Mouse (Mus musculus): ENCODE results near the gene Tnrc6c. TPM values are rescaled to one million over a fixed set of nuclear protein-coding genes. Genes with fewer than 3 reads are reported as not detected.

Tnrc6c gene
- total and polyA plus RNA-seq, 2 experiments, result 5.7 to 6.3 TPM

- Histone ChIP-seq H3K79me2 (ENCODE audit: control insufficient read depth, insufficient read depth, low read length) (no peaks in the 10 kb centered on the region), H3K36me3 (ENCODE audit: control insufficient read depth, insufficient read depth, low read length) (peaks cover 4% of the 10 kb centered on the region; the same call in 1 of the 2 replicates)
Measured at GRCm38 (mm10) chr11:117765361-117765760, 111.3 kb downstream of the Tnrc6c start.

GRCm38 (mm10) chr11:117766275-117766674 lies 112.2 kb downstream of the Tnrc6c start:
- DNase-seq (ENCODE audit: extremely low read depth, low read depth, low spot score), result no peak
- WGBS, result 86% methylated on average over 3 of the region's 3 CpGs
- Histone ChIP-seq H3K27me3 (ENCODE audit: control insufficient read depth, insufficient read depth, low read length) (no peaks in the 10 kb centered on the region), H3K36me3 (ENCODE audit: control insufficient read depth, insufficient read depth, low read length) (0 out of 2 replicates have a peak, but pooled peaks cover 2% of the 10 kb centered on the region), H3K4me3 (ENCODE audit: insufficient read depth, low read depth, low read length) (no peak overlapping the region), H3K9ac (ENCODE audit: low read depth, low read length) (no peak overlapping the region), H3K27ac (replicated peaks; ENCODE audit: insufficient read depth, low read depth, low read length) (no peak overlapping the region), H3K79me2 (ENCODE audit: control insufficient read depth, insufficient read depth, low read length) (no peaks in the 10 kb centered on the region), H3K4me1 (ENCODE audit: control insufficient read depth, insufficient read depth, low read length) (no peaks in the 10 kb centered on the region)
- TF ChIP-seq POLR2A (IDR thresholded peaks at IDR 0.05; ENCODE audit: extremely low read depth, insufficient read depth, low read length), result no peak
- TF ChIP-seq CTCF (IDR thresholded peaks at IDR 0.05; ENCODE audit: low read depth, low read length), result no peak

More at GRCm38 (mm10) chr11:117765361-117765760, 111.3 kb downstream of the Tnrc6c start:
- H3K4me3 ChIP-seq (ENCODE audit: insufficient read depth, low read depth, low read length), result no peak overlapping the region
- H3K27me3 ChIP-seq (ENCODE audit: control insufficient read depth, insufficient read depth, low read length), result no peaks in the 10 kb centered on the region
- H3K4me1 ChIP-seq (ENCODE audit: control insufficient read depth, insufficient read depth, low read length), result no peaks in the 10 kb centered on the region
- H3K27ac ChIP-seq (replicated peaks; ENCODE audit: insufficient read depth, low read depth, low read length), result no peak overlapping the region
- TF ChIP-seq POLR2A (IDR thresholded peaks at IDR 0.05; ENCODE audit: extremely low read depth, insufficient read depth, low read length), result no peak
- no peak for TF ChIP-seq CTCF (IDR thresholded peaks at IDR 0.05; ENCODE audit: low read depth, low read length)
- 94% methylated on average over 5 of the region's 5 CpGs for WGBS
- no peak for DNase-seq (ENCODE audit: extremely low read depth, low read depth, low spot score)
- H3K9ac ChIP-seq (ENCODE audit: low read depth, low read length), result no peak overlapping the region

- Histone ChIP-seq H3K36me3 (ENCODE audit: control insufficient read depth, insufficient read depth, low read length) (no peaks in the 10 kb centered on the region), H3K4me3 (ENCODE audit: insufficient read depth, low read depth, low read length) (no peak overlapping the region), H3K9ac (ENCODE audit: low read depth, low read length) (no peak overlapping the region), H3K79me2 (ENCODE audit: control insufficient read depth, insufficient read depth, low read length) (no peaks in the 10 kb centered on the region), H3K4me1 (ENCODE audit: control insufficient read depth, insufficient read depth, low read length) (no peaks in the 10 kb centered on the region), H3K27ac (replicated peaks; ENCODE audit: insufficient read depth, low read depth, low read length) (no peak overlapping the region), H3K27me3 (ENCODE audit: control insufficient read depth, insufficient read depth, low read length) (no peaks in the 10 kb centered on the region)
- TF ChIP-seq CTCF (IDR thresholded peaks at IDR 0.05; ENCODE audit: low read depth, low read length) (no peak), POLR2A (IDR thresholded peaks at IDR 0.05; ENCODE audit: extremely low read depth, insufficient read depth, low read length) (no peak)
- DNase-seq (ENCODE audit: extremely low read depth, low read depth, low spot score), result no peak
- WGBS, result 78% methylated on average over 20 of the region's 20 CpGs
Measured at GRCm38 (mm10) chr11:117768725-117769682, 114.9 kb downstream of the Tnrc6c start.

- Histone ChIP-seq H3K36me3 (ENCODE audit: control insufficient read depth, insufficient read depth, low read length) (no peaks in the 10 kb centered on the region), H3K79me2 (ENCODE audit: control insufficient read depth, insufficient read depth, low read length) (no peaks in the 10 kb centered on the region), H3K9ac (ENCODE audit: low read depth, low read length) (no peak overlapping the region), H3K4me1 (ENCODE audit: control insufficient read depth, insufficient read depth, low read length) (no peaks in the 10 kb centered on the region), H3K27me3 (ENCODE audit: control insufficient read depth, insufficient read depth, low read length) (no peaks in the 10 kb centered on the region), H3K27ac (replicated peaks; ENCODE audit: insufficient read depth, low read depth, low read length) (no peak overlapping the region), H3K4me3 (ENCODE audit: insufficient read depth, low read depth, low read length) (no peak overlapping the region)
- 94% methylated on average over 7 of the region's 7 CpGs for WGBS
- DNase-seq (ENCODE audit: extremely low read depth, low read depth, low spot score), result no peak
- TF ChIP-seq CTCF (IDR thresholded peaks at IDR 0.05; ENCODE audit: low read depth, low read length) (no peak), POLR2A (IDR thresholded peaks at IDR 0.05; ENCODE audit: extremely low read depth, insufficient read depth, low read length) (no peak)
Measured at GRCm38 (mm10) chr11:117769683-117770047, 115.6 kb downstream of the Tnrc6c start.

- 95% methylated on average over 10 of the region's 10 CpGs for WGBS
- Histone ChIP-seq H3K79me2 (ENCODE audit: control insufficient read depth, insufficient read depth, low read length) (no peaks in the 10 kb centered on the region), H3K36me3 (ENCODE audit: control insufficient read depth, insufficient read depth, low read length) (no peaks in the 10 kb centered on the region), H3K27me3 (ENCODE audit: control insufficient read depth, insufficient read depth, low read length) (no peaks in the 10 kb centered on the region), H3K4me1 (ENCODE audit: control insufficient read depth, insufficient read depth, low read length) (no peaks in the 10 kb centered on the region), H3K4me3 (ENCODE audit: insufficient read depth, low read depth, low read length) (no peak overlapping the region), H3K9ac (ENCODE audit: low read depth, low read length) (no peak overlapping the region), H3K27ac (replicated peaks; ENCODE audit: insufficient read depth, low read depth, low read length) (no peak overlapping the region)
- no peak for TF ChIP-seq CTCF (IDR thresholded peaks at IDR 0.05; ENCODE audit: low read depth, low read length)
- no peak for TF ChIP-seq POLR2A (IDR thresholded peaks at IDR 0.05; ENCODE audit: extremely low read depth, insufficient read depth, low read length)
- DNase-seq (ENCODE audit: extremely low read depth, low read depth, low spot score), result no peak
Measured at GRCm38 (mm10) chr11:117770407-117770806, 116.3 kb downstream of the Tnrc6c start.

- H3K4me3 ChIP-seq (ENCODE audit: insufficient read depth, low read depth, low read length), result no peak overlapping the region
- no peaks in the 10 kb centered on the region for H3K36me3 ChIP-seq (ENCODE audit: control insufficient read depth, insufficient read depth, low read length)
- no peaks in the 10 kb centered on the region for H3K79me2 ChIP-seq (ENCODE audit: control insufficient read depth, insufficient read depth, low read length)
- no peak overlapping the region for H3K9ac ChIP-seq (ENCODE audit: low read depth, low read length)
- no peak overlapping the region for H3K27ac ChIP-seq (replicated peaks; ENCODE audit: insufficient read depth, low read depth, low read length)
- TF ChIP-seq POLR2A (IDR thresholded peaks at IDR 0.05; ENCODE audit: extremely low read depth, insufficient read depth, low read length) (no peak), CTCF (IDR thresholded peaks at IDR 0.05; ENCODE audit: low read depth, low read length) (no peak)
- H3K27me3 ChIP-seq (ENCODE audit: control insufficient read depth, insufficient read depth, low read length), result no peaks in the 10 kb centered on the region
- DNase-seq (ENCODE audit: extremely low read depth, low read depth, low spot score), result no peak
- no peaks in the 10 kb centered on the region for H3K4me1 ChIP-seq (ENCODE audit: control insufficient read depth, insufficient read depth, low read length)
- 94% methylated on average over 7 of the region's 7 CpGs for WGBS
Measured at GRCm38 (mm10) chr11:117772352-117772751, 118.3 kb downstream of the Tnrc6c start.
